Mouse (Mus musculus) liver, embryonic 15.5 days (tissue): ENCODE measurements around the gene Gm281. TPM values are rescaled to one million over a fixed set of nuclear protein-coding genes. Genes with fewer than 3 reads are reported as not detected.

Experiments
- ATAC-seq: fragments of 200-750 bp; cut with Nextera tagmentation; 2 replicates; pipeline ENCODE4 v1.8.0; 2017; ENCODE audit warnings: moderate number of reproducible peaks, mild to moderate bottlenecking, moderate library complexity; ENCODE audit not compliant: insufficient read depth
- H3K27ac ChIP-seq: fragments of 300-500 bp; sonication (generic); replicated peaks from 2 replicates; pipeline ENCODE4 v1.5.1; 2015; ENCODE audit warnings: mild to moderate bottlenecking, inconsistent platforms
- H3K27me3 ChIP-seq: fragments of 300-500 bp; sonication (generic); 2 replicates; pipeline ENCODE4 v1.6.1; 2015; ENCODE audit warnings: mild to moderate bottlenecking, inconsistent platforms
- H3K36me3 ChIP-seq: fragments of 300-500 bp; sonication (generic); replicated peaks from 2 replicates; pipeline ENCODE4 v1.6.1; 2015; ENCODE audit warnings: moderate library complexity, mild to moderate bottlenecking, inconsistent platforms
- H3K4me1 ChIP-seq: fragments of 300-500 bp; sonication (generic); replicated peaks from 2 replicates; pipeline ENCODE4 v1.6.1; 2015; ENCODE audit warnings: inconsistent platforms
- H3K4me2 ChIP-seq: fragments of 300-500 bp; sonication (generic); 2 replicates; pipeline ENCODE4 v1.6.1; 2015; ENCODE audit warnings: moderate library complexity, mild to moderate bottlenecking, inconsistent platforms
- H3K4me3 ChIP-seq: fragments of 300-500 bp; sonication (generic); replicated peaks from 2 replicates; pipeline ENCODE4 v1.5.1; 2015; ENCODE audit warnings: mild to moderate bottlenecking, inconsistent platforms
- H3K9ac ChIP-seq: fragments of 300-500 bp; sonication (generic); 2 replicates; pipeline ENCODE4 v1.6.1; 2015; ENCODE audit warnings: moderate library complexity, mild to moderate bottlenecking, inconsistent platforms
- H3K9me3 ChIP-seq: fragments of 300-500 bp; sonication (generic); replicated peaks from 2 replicates; pipeline ENCODE4 v1.6.1; 2016; ENCODE audit warnings: inconsistent platforms
- WGBS: fragments of 180-500 bp; shearing (Covaris S2); methylation state at CpG from one replicate; pipeline ENCODE4 v1.1.7; 2015; ENCODE audit warnings: mixed read lengths; ENCODE audit not compliant: insufficient replicate concordance; 5-methylcytosine and 5-hydroxymethylcytosine counted together
- polyA plus RNA-seq: library from polyadenylated mRNA; unstranded; fragments of >200 nt; fragmentation: Nextera tagmentation; extraction: Ambion mirVana; gene quantifications from 2 replicates; pipeline ENCODE4 v1.2.1, GENCODE M21; 2015

The Gm281 gene
- polyA plus RNA-seq, 1 experiment from 2014 or later: not detected

DNA sequence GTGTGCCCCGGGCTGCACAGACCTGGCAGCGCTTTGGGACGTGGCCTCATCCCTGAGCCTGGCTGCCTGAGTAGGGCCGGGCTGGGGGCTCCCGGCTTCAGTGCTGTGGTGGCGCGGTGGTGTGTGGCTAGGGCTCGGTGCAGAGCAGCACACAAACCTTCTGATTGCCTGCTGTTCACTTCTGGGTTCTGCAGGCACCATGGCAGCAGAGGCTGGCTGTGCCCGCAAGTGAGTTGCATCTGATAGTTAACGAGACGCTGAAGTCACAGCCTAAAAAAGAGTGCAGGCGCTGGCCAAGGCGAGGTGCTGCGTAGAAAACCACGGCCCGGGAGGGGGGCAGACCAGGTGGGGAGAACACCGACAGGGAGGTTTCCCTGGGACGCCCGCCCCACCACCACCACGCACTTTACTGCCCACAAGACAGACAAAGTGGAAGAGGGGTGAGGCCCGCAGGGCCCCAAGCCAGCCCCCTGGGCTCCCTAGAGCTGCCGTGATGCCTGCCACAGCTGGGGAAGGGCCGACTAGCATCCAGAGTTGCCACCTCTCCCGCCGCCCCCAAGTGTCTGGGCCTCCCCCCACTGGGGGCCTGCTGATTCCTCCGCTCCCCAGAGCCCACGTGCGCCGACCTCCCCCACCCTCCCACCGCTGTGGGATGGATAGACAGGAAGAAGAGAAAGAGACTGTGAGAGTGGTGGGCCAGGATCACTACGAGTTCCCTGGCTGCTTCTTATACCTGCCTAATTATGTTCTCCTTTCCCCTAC is 19.2 kb upstream of the Gm281 start:
- H3K4me3 ChIP-seq: peak overlapping the region; percentile 44
- peak overlapping the region; percentile 71 for H3K4me2 ChIP-seq
- no peaks in the 10 kb centered on the region for H3K36me3 ChIP-seq
- no peaks in the 10 kb centered on the region for H3K27me3 ChIP-seq
- H3K9ac ChIP-seq: peak overlapping the region; percentile 32; the same call in 1 of the 2 replicates
- no peaks in the 10 kb centered on the region for H3K9me3 ChIP-seq
- 31% methylated on average over 31 of the region's 31 CpGs for WGBS
- no peaks in the 10 kb centered on the region; the same call in 1 of the 2 replicates for H3K4me1 ChIP-seq
- H3K27ac ChIP-seq: no peak overlapping the region
- ATAC-seq: peak; percentile 18; the same call in 1 of the 2 replicates

DNA sequence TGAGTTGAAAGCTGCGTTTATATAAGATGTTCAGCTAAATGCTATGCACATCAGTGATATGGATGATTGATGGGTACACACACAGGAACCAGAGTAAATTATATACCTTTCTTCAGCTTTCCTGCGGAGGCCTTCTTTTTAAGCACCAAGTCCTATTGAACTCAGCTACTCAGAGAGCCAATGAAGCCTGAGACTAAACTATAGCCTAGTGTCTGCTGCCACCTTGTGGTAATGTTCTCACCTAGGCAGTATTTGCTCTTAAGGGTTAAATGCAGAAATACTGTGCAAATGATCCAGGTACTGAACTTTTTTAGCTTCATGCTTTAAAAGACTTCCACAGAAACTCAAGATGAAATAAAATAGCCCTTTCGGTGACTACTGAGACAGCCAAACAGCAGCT is 3.4 kb upstream of the Gm281 start:
- no peaks in the 10 kb centered on the region for H3K9me3 ChIP-seq
- H3K4me2 ChIP-seq: no peak overlapping the region
- H3K27me3 ChIP-seq: no peaks in the 10 kb centered on the region
- no peaks in the 10 kb centered on the region for H3K36me3 ChIP-seq
- no peak for ATAC-seq
- H3K27ac ChIP-seq: no peak overlapping the region
- 36% methylated on average over 3 of the region's 3 CpGs for WGBS
- no peaks in the 10 kb centered on the region for H3K4me1 ChIP-seq
- no peak overlapping the region for H3K9ac ChIP-seq
- no peak overlapping the region for H3K4me3 ChIP-seq

GRCm38 (mm10) chr14:13917208-13917607 is 2.9 kb upstream of the Gm281 start:
- H3K27ac ChIP-seq: no peak overlapping the region
- H3K27me3 ChIP-seq: no peaks in the 10 kb centered on the region
- no peak overlapping the region for H3K9ac ChIP-seq
- ATAC-seq: no peak
- WGBS: 73% methylated on average over 10 of the region's 10 CpGs
- H3K4me1 ChIP-seq: no peaks in the 10 kb centered on the region
- H3K9me3 ChIP-seq: no peaks in the 10 kb centered on the region
- H3K36me3 ChIP-seq: no peaks in the 10 kb centered on the region
- no peak overlapping the region for H3K4me2 ChIP-seq
- no peak overlapping the region for H3K4me3 ChIP-seq

DNA sequence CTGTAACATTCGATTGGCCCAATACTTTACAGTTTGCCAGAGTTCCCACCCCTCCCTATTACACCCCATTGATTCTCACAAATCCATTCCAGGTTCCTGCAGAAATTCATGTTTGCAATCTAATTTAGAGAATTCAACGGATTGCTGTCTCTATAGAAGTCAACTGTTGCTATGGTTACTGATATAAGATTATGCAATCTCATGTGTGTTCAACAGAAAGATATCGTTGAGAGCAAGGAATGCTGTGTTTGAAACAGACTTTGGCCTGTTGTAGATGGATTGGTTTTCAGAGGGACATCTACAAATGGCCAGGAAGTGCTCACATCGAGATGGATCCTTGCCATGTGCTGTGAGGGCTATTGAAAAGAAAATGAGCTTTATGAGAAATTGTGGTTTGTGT is 929 bp upstream of the Gm281 start:
- H3K27me3 ChIP-seq: no peaks in the 10 kb centered on the region
- no peak overlapping the region for H3K4me3 ChIP-seq
- no peak overlapping the region for H3K27ac ChIP-seq
- no peak overlapping the region for H3K9ac ChIP-seq
- no peak overlapping the region for H3K4me2 ChIP-seq
- H3K36me3 ChIP-seq: no peaks in the 10 kb centered on the region
- ATAC-seq: no peak
- WGBS: 51% methylated on average over 4 of the region's 4 CpGs
- no peaks in the 10 kb centered on the region for H3K4me1 ChIP-seq
- no peaks in the 10 kb centered on the region for H3K9me3 ChIP-seq

- Histone ChIP-seq H3K4me1 (no peaks in the 10 kb centered on the region), H3K4me3 (no peak overlapping the region), H3K9ac (no peak overlapping the region), H3K27me3 (no peaks in the 10 kb centered on the region), H3K27ac (no peak overlapping the region), H3K4me2 (no peak overlapping the region), H3K9me3 (no peaks in the 10 kb centered on the region), H3K36me3 (no peaks in the 10 kb centered on the region)
- no peak for ATAC-seq
- 52% methylated on average over 2 of the region's 2 CpGs for WGBS
These were observed 4.1 kb downstream of the Gm281 start for GRCm38 (mm10) chr14:13910148-13910547.

DNA sequence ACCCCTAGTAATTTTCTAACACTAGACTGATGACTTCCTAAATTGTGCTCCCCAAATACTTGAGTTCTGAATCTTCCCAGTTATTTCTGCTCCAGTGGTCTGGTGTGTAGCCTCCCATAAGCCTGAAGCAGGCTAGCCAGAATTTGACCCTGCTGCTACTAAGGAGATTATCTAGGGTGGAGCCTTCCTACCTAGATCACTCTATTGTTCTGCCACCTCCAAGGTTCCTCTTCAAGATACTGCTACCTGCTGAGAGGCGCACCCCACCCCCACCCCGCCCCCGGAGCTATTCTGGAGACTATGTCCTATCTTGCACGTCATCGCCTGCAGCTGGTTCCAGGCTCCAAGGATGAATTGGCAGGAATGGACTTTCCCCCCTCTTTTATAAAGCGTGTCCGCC is 7.1 kb downstream of the Gm281 start:
- ATAC-seq: no peak
- no peak overlapping the region for H3K4me3 ChIP-seq
- H3K4me1 ChIP-seq: no peaks in the 10 kb centered on the region
- 77% methylated on average over 7 of the region's 7 CpGs for WGBS
- no peak overlapping the region for H3K9ac ChIP-seq
- no peaks in the 10 kb centered on the region for H3K36me3 ChIP-seq
- no peaks in the 10 kb centered on the region for H3K27me3 ChIP-seq
- H3K9me3 ChIP-seq: no peaks in the 10 kb centered on the region
- no peak overlapping the region for H3K27ac ChIP-seq
- H3K4me2 ChIP-seq: no peak overlapping the region

DNA sequence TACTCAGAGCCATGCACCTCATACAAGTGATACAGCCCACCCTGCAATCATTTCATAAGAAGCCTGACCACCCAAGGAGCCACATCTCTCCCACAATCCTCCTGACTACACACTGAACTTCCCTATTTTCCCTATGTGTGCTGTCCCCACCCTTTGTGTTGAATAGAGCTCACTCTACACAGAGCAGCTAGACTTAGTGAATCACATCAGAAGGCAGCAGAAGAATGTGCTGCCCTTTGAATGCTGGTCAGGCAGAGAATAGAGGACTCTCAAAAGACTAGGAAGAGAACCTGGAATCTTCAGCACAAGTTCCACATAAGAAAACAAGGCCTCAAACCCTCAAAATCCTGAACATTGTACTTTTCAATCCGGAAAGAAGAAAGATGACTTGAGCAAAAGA is 7.8 kb downstream of the Gm281 start:
- 63% methylated on average over 1 of the region's 1 CpGs for WGBS
- H3K9ac ChIP-seq: no peak overlapping the region
- H3K9me3 ChIP-seq: no peaks in the 10 kb centered on the region

DNA sequence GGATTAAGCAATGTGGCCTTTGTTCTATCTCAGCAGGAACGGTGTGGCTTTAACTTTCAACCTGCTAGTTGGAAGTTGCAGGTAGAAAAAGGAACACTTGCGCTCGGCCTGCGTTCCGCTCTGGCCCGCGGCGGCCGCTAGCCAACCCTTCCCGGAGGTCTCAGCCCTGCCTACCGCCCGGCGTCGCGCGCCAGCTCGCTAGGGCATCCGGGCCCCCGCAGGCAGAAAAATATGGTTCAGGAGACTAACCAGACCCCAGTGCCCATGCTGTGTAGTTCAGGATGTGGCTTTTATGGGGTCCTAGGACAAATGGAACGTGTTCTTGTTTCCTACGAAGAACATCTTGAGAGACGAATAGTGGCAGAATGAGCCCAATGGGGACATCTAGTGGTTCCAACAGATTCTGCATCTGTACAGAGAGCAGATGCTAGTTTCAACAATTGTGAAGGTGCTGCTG is 12.6 kb downstream of the Gm281 start:
- Histone ChIP-seq H3K9me3 (no peaks in the 10 kb centered on the region), H3K27ac (no peak overlapping the region), H3K27me3 (peaks cover 12% of the 10 kb centered on the region; the same call in 1 of the 2 replicates), H3K4me3 (peak overlapping the region; percentile 46), H3K4me2 (peak overlapping the region; percentile 71), H3K36me3 (no peaks in the 10 kb centered on the region), H3K9ac (0 out of 2 replicates have a peak overlapping the region, but pooled peaks have one; percentile 18), H3K4me1 (no peaks in the 10 kb centered on the region)
- under 1% methylated on average over 22 of the region's 22 CpGs for WGBS
- no peak for ATAC-seq

More for the DNA sequence above, 7.8 kb downstream of the Gm281 start:
- Histone ChIP-seq H3K27ac (no peak overlapping the region), H3K27me3 (peaks cover 3% of the 10 kb centered on the region; the same call in 1 of the 2 replicates), H3K4me3 (no peak overlapping the region), H3K36me3 (no peaks in the 10 kb centered on the region), H3K4me1 (no peaks in the 10 kb centered on the region), H3K4me2 (no peak overlapping the region)
- ATAC-seq: no peak

DNA sequence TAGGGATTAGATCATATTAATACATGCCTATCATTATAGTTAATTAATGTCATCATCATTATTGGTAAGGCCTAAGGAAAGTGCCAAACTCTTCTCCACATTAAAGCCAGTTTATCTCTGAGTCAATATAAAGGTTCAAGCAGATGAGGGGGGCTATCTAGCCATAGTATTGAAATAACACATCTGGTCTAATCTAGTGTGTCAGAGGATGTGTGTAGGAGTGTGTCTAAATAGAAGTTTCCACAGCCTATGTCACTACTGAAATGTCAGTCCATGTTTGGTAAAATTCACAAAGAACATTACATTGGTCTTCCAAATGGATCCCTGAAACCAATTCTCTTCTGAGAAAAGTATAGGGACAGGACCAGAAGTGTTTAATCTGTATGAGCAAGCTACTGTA is 19.1 kb downstream of the Gm281 start:
- no peaks in the 10 kb centered on the region for H3K4me1 ChIP-seq
- no peaks in the 10 kb centered on the region for H3K9me3 ChIP-seq
- H3K4me2 ChIP-seq: no peak overlapping the region
- H3K36me3 ChIP-seq: no peaks in the 10 kb centered on the region
- ATAC-seq: no peak
- no peak overlapping the region for H3K27ac ChIP-seq
- H3K4me3 ChIP-seq: no peak overlapping the region
- H3K27me3 ChIP-seq: no peaks in the 10 kb centered on the region
- H3K9ac ChIP-seq: no peak overlapping the region

GRCm38 (mm10) chr14:13893748-13894147 is 20.5 kb downstream of the Gm281 start:
- Histone ChIP-seq H3K27ac (no peak overlapping the region), H3K9me3 (no peaks in the 10 kb centered on the region), H3K4me1 (no peaks in the 10 kb centered on the region), H3K4me3 (no peak overlapping the region), H3K36me3 (no peaks in the 10 kb centered on the region), H3K9ac (no peak overlapping the region), H3K27me3 (no peaks in the 10 kb centered on the region), H3K4me2 (no peak overlapping the region)
- 59% methylated on average over 3 of the region's 3 CpGs for WGBS
- no peak for ATAC-seq

GRCm38 (mm10) chr14:13861416-13861815 is 52.9 kb downstream of the Gm281 start:
- Histone ChIP-seq H3K27me3 (no peaks in the 10 kb centered on the region), H3K4me3 (no peak overlapping the region), H3K27ac (no peak overlapping the region), H3K9ac (no peak overlapping the region), H3K36me3 (no peaks in the 10 kb centered on the region), H3K4me2 (no peak overlapping the region), H3K9me3 (no peaks in the 10 kb centered on the region), H3K4me1 (no peaks in the 10 kb centered on the region)
- no peak for ATAC-seq
